Mouse (Mus musculus) liver, embryonic 11.5 days (tissue): ENCODE measurements at regions not wholly inside any gene's neighbourhood (a gene's known extent, or its start where the extent isn't known, plus 50 kb on each side); places are given as distances from the start of the nearest gene placed in this dataset.
"Not testable (repeated sequence)": the region's sequence is repeated elsewhere in the genome, so short reads cannot be mapped to it uniquely, and the experiment has no call there.

Experiments
- ATAC-seq: fragments of 200-750 bp; cut with Nextera tagmentation; replicated peaks from 2 replicates; pipeline ENCODE4 v1.8.0; 2017; ENCODE audit warnings: moderate number of reproducible peaks, mild to moderate bottlenecking, moderate TSS enrichment, moderate library complexity; ENCODE audit not compliant: low FRiP score
- DNase-seq: peaks from one replicate; pipeline ENCODE4 v3.0.0-alpha.2; 2017; ENCODE audit warnings: low spot score
- H3K27ac ChIP-seq: fragments of 300-500 bp; sonication (generic); 2 replicates; pipeline ENCODE4 v1.5.1; 2014; ENCODE audit warnings: mild to moderate bottlenecking, low read depth, low read length, control low read depth
- H3K27me3 ChIP-seq: fragments of 300-500 bp; sonication (generic); replicated peaks from 2 replicates; pipeline ENCODE4 v1.6.1; 2014; ENCODE audit warnings: low read length, mixed read lengths; ENCODE audit not compliant: control insufficient read depth, insufficient read depth
- H3K36me3 ChIP-seq: fragments of 300-500 bp; sonication (generic); 2 replicates; pipeline ENCODE4 v1.6.1; 2014; ENCODE audit warnings: mild to moderate bottlenecking, low read length, moderate library complexity, mixed read lengths; ENCODE audit not compliant: control insufficient read depth, insufficient read depth
- H3K4me1 ChIP-seq: fragments of 300-500 bp; sonication (generic); replicated peaks from 2 replicates; pipeline ENCODE4 v1.6.1; 2014; ENCODE audit warnings: low read length, mixed read lengths; ENCODE audit not compliant: control insufficient read depth, insufficient read depth
- H3K4me2 ChIP-seq: fragments of 300-500 bp; sonication (generic); 2 replicates; pipeline ENCODE4 v1.6.1; 2014; ENCODE audit warnings: mild to moderate bottlenecking, control low read depth, moderate library complexity
- H3K4me3 ChIP-seq: fragments of 300-500 bp; sonication (generic); 2 replicates; pipeline ENCODE4 v1.5.1; 2014; ENCODE audit warnings: low read depth, low read length, control low read depth
- H3K9ac ChIP-seq: fragments of 300-500 bp; sonication (generic); 2 replicates; pipeline ENCODE4 v1.6.1; 2014; ENCODE audit warnings: low read depth, low read length, control low read depth
- H3K9me3 ChIP-seq: fragments of 300-500 bp; sonication (generic); 2 replicates; pipeline ENCODE4 v1.6.1; 2016; ENCODE audit warnings: low read length, inconsistent platforms, mixed read lengths; ENCODE audit not compliant: control insufficient read depth
- WGBS: fragments of 180-500 bp; shearing (Covaris S2); extraction: QIAGEN DNeasy Blood & Tissue Kit; methylation state at CpG from one replicate; pipeline ENCODE4 v1.1.7; 2014; 5-methylcytosine and 5-hydroxymethylcytosine counted together

DNA sequence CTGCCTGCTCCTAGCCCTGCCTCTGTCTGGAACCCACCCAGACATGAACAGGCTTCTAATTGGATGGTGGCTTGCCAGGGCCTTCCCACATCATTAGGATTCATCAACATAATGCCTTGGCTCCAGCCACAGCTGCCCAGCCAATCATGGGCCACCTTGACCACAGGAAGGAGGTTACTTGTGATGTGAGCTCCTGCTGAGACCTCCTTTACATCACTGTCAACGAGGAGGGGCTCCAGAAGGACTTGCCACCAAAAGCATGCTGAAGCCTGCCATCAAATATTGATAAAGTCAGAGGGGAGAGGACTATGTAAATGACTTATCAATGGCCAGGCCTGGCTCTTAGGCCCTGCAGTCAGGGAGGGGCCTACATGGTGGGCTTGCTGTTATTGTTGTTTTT lies 175.6 kb downstream of the Map1s start:
- not testable (repeated sequence) for ATAC-seq, H3K4me1 ChIP-seq, DNase-seq, H3K27me3 ChIP-seq, H3K36me3 ChIP-seq, H3K27ac ChIP-seq, H3K9me3 ChIP-seq, H3K4me3 ChIP-seq, H3K9ac ChIP-seq, H3K4me2 ChIP-seq
- WGBS, result 0% methylated on average over 1 of the region's 1 CpGs

DNA sequence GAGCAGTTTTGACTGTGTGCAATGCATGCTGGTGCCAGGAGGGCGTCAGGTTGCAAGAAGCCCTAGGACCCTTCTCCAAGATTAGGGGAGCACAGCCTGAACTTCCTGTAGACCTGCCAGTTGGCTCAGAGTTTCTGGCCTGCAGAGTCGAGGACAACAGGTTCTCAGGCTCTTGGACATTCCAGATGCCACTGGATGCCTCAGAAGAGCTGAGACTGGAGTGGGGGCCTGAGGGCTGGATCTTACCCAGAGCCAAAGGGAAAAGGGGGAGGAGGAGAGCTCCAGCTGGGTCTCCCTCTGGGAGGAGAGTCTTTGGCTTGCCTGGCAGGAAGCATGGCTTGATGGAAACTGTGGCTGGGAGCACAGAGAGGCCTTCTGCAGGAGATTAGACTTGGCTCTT lies 145.4 kb upstream of the Myo9b start:
- not testable (repeated sequence) for H3K4me2 ChIP-seq, ATAC-seq
- WGBS, result 23% methylated on average over 1 of the region's 2 CpGs

DNA sequence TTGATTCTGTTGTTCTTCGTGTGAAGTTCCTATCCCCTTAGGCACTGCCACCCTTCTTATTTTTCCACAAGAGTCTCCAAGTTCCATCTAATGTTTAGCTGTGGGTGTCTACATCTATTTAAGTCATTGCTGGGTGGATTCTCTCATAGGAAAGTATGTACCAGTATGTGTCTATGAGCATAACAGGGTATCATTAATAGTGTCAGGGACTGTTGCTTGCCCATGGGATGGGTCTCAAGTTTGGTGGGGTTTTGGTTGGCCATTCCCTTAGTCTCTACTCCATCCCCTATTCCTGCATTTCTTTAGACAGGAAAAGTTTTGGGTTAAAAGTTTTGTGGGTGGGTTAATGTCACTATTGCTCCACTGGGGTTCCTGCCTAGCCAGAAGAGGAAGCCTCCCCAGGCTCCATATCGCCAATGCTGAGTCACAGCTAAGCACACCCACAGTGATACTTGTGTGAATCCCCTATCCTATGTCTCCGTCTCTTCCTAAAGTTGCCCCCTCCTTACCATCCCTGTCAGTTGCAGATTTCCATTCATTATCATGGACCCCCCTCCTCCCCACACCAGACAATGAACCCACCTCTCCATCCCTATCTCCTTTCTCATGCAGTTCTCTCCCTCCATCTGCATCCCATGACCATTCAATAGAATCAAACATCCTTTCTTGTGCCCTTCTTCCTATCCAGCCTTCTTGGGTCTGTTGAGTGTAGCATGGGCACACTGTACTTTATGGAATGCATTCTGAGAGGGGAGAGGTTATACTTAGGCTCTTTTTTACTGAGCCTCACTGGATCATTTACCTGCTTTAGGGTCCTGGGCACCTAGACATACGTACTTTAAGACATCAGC lies 141.9 kb upstream of the Myo9b start:
- no peaks in the 10 kb centered on the region for H3K27me3 ChIP-seq
- no peak overlapping the region for H3K4me3 ChIP-seq
- no peaks in the 10 kb centered on the region for H3K9me3 ChIP-seq
- ATAC-seq, result no peak; the same call in 1 of the 2 replicates
- H3K36me3 ChIP-seq, result no peaks in the 10 kb centered on the region
- no peak overlapping the region for H3K27ac ChIP-seq
- no peak overlapping the region for H3K4me2 ChIP-seq
- DNase-seq, result no peak
- 57% methylated on average over 4 of the region's 4 CpGs for WGBS
- no peak overlapping the region for H3K9ac ChIP-seq
- H3K4me1 ChIP-seq, result no peaks in the 10 kb centered on the region

More for the DNA sequence above, 145.4 kb upstream of the Myo9b start:
- H3K4me1 ChIP-seq, H3K36me3 ChIP-seq, H3K9ac ChIP-seq, H3K4me3 ChIP-seq, DNase-seq, H3K27me3 ChIP-seq, H3K27ac ChIP-seq, H3K9me3 ChIP-seq: not testable (repeated sequence)

DNA sequence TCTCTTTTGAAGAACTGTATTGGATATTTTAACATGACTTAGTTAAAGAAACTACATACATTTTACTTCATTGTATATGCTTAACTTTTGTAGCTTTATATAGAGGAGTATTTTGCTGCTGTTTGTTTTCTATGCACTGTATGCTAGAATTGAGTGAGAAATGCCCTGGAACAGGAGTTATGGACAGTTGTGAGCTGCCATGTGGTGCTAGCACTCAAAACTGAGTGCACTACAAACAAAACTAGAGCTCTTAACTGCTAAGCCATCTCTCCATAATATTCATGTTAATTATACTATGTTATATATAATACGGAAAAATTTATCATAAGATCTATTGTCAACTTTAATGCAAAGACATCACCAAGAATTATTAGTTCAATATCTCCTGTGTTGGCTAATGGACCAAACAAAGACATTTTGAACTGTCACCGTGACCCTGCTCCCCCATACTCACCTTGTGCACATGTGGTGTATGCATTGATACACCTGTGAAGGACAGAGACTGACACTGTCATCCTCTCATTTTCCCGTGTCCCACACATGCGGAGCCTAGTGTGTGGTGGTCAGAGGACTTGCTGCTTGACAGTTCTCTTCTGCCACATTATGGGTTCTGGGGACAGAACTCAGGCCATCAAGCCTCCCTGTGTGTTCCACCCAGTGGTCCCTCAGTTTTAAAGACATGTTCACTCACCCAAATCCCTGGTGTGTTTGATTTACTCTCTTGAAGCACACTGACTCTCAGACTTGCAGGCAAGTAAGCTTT lies 141.0 kb upstream of the Myo9b start:
- DNase-seq, result peak; percentile 32
- Histone ChIP-seq H3K9me3 (no peaks in the 10 kb centered on the region), H3K36me3 (no peaks in the 10 kb centered on the region), H3K9ac (no peak overlapping the region), H3K4me2 (no peak overlapping the region), H3K4me1 (no peaks in the 10 kb centered on the region), H3K27me3 (no peaks in the 10 kb centered on the region), H3K4me3 (no peak overlapping the region), H3K27ac (no peak overlapping the region)
- ATAC-seq, result no peak
- WGBS, result 81% methylated on average over 4 of the region's 4 CpGs

DNA sequence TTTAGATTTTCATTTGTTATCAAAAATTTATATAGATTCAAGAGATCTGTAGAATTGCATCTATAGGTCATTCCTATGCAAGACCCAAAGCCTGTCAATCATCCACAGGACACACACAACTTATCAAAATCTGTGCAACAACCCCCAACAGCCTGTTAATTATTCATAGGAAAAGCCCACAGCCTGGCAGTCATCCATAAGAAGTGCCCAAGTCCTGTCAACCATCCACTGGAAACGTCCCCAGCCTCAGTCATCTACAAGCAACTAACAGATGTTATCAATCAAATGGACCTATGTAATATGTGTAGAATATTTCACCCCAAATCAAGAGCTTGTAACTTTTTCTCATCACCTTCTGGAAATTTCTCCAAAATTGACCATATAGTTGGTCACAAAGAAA lies 139.6 kb upstream of the Myo9b start:
- H3K36me3 ChIP-seq, H3K4me1 ChIP-seq, ATAC-seq, H3K9ac ChIP-seq, H3K9me3 ChIP-seq, H3K27ac ChIP-seq, H3K27me3 ChIP-seq, DNase-seq, H3K4me2 ChIP-seq, H3K4me3 ChIP-seq: not testable (repeated sequence)
- 49% methylated on average over 1 of the region's 1 CpGs for WGBS

DNA sequence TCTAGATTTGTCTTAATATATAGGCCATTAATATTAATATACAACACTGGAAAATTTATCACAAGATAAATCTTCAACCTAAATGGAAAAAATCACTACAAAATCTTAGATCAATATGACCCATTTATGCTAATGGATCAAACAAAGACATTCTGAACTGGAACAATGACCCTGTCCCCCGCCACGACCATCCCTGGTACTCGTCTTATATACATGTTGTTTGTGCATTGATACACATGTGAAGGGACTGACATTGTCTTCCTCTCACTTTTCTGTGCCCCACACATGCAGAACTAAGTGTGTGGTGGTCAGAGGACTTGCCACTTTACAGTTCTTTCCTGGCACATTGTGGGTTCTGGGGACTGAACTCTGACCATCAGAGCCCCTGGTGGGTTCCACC lies 135.4 kb upstream of the Myo9b start:
- H3K4me3 ChIP-seq, DNase-seq, ATAC-seq, H3K27me3 ChIP-seq, H3K4me1 ChIP-seq, H3K9ac ChIP-seq, H3K36me3 ChIP-seq, H3K27ac ChIP-seq, H3K9me3 ChIP-seq, H3K4me2 ChIP-seq: not testable (repeated sequence)
- WGBS, result 67% methylated on average over 1 of the region's 3 CpGs

DNA sequence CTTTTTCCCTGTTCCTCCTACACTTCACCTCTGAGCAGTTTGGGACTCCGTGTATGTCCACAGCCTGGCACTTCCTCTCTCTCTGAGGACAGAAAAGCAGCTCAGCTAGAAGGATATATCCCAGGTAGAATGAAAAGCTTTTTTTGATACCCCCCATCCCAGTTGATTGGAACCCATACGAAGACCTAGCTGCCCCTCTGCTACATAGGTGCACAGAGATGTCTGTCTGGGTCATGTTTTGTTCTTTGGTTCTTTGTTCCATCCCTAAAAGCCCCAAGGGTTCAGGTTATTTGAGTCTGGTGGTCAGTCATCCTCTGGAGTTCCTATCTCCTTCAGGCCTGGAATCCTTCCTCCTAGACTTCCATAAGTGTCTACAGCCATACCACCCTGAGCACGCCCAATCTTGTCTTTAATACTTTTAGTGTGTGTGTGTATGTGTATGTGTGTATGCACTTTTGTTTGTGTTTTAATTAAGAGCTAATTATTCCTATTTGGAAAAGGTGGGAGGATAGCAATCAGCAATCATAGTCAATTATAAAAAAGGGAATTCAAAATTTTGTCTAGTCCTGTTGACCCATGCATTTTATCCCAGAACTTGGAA lies 130.0 kb upstream of the Myo9b start:
- DNase-seq, H3K4me2 ChIP-seq, H3K4me1 ChIP-seq, H3K4me3 ChIP-seq, H3K27me3 ChIP-seq, H3K9me3 ChIP-seq, ATAC-seq, H3K36me3 ChIP-seq, H3K27ac ChIP-seq, H3K9ac ChIP-seq: not testable (repeated sequence)
- 56% methylated on average over 3 of the region's 3 CpGs for WGBS

DNA sequence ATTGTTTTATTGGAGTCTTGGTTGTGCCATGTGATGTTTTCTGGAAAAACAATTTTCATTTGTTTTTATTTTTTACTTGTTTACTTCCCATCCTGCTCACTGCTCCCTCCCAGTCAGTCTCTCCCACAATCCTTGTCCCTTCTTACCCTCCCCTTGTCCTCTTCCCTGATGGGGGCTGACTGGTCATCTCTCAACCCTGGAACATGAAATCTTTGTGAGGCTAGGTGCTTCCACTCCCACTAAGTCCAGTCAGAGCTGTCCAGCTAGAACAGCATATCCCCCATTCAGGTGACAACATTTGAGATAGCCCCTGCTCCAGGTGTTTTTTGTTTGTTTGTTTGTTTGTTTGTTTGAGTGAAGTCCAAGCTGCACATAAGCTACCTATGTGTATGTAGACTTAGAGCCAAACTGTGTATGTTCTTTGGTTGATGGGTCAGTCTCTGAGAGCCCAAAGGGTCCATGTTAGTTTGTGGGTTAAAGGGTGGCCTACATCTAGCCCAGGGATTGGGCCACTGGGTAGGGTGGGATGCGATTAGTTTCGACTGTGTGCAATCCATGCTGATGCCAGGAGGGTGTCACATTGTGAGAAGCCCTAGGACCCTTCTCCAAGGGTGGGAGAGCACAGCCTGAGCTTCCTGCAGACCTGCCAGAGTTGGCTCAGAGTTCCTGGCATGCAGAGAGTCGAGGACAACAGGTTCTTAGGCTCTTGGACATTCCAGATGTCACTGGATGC lies 100.9 kb upstream of the Myo9b start:
- not testable (repeated sequence) for H3K9me3 ChIP-seq, DNase-seq, ATAC-seq, H3K27me3 ChIP-seq, H3K4me2 ChIP-seq, H3K9ac ChIP-seq, H3K27ac ChIP-seq, H3K4me1 ChIP-seq, H3K4me3 ChIP-seq, H3K36me3 ChIP-seq
- 60% methylated on average over 3 of the region's 3 CpGs for WGBS
